Mouse (Mus musculus): ENCODE data around the gene 1810010D01Rik.

1810010D01Rik gene

GRCm38 (mm10) chr7:145181376-145182034, 26.4 kb downstream of the 1810010D01Rik start:
- in situ Hi-C loops (cut with MboI; ENCODE audit: low sequenced_read_pairs) = no loop called here

GRCm38 (mm10) chr7:145179691-145180091, 28.2 kb downstream of the 1810010D01Rik start:
- in situ Hi-C loops (cut with MboI; ENCODE audit: low sequenced_read_pairs) = no loop called here

GRCm38 (mm10) chr7:145176750-145177589, 30.9 kb downstream of the 1810010D01Rik start:
- in situ Hi-C loops (cut with MboI; ENCODE audit: low sequenced_read_pairs) = no loop called here

GRCm38 (mm10) chr7:145173563-145173962, 34.4 kb downstream of the 1810010D01Rik start:
- in situ Hi-C loops (cut with MboI; ENCODE audit: low sequenced_read_pairs) = no loop called here

- in situ Hi-C loops (cut with MboI; ENCODE audit: low sequenced_read_pairs) = no loop called here
Measured at GRCm38 (mm10) chr7:145173116-145173515, 34.8 kb downstream of the 1810010D01Rik start.

- in situ Hi-C loops (cut with MboI; ENCODE audit: low sequenced_read_pairs) = no loop called here
Measured at GRCm38 (mm10) chr7:145169703-145170102, 38.2 kb downstream of the 1810010D01Rik start.

GRCm38 (mm10) chr7:145159283-145160240, 48.4 kb downstream of the 1810010D01Rik start:
- in situ Hi-C loops (cut with MboI; ENCODE audit: low sequenced_read_pairs) = no loop called here

Data from CH12F3 (cell line).